Mouse (Mus musculus): Measurements from ENCODE around the gene Tma16.

Tma16 gene

DNA sequence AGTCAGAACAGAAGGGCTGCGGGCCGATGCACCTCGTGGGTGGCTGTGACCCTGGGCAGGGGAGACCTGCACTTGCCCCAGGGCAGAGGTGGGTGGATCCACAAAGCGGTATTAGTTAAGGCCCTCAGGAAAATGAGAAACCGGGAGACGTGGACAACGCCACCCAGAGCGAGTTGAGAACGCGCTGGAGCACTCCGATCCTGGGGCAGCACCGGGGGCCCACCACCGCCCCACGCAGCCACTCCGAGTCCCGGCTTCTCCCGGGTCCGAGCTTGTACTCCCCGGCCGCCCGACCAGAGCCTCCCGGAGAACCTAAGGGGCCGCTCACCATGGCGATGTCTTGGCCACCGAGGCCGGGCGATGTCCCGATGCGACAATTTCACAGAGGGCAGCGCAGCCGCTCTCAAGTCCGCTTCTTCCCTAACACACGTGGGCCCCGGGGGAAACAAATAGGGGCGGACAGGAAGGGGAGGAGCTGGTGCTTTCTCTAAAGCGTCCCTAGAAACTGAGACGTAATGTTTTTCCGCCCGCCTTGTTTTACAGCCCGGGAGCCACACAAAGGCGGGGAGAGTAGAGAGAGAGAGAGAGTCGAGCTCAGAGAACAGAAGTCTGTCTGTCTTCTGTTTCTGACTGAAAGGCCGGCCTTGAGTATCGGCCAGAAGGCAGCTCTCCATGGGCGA, at the start of gene Tma16:
Gene Tma16, minus strand, starts transcription at position 447 of the 680 bp plus-strand sequence.
- DNase-seq (ENCODE audit: low spot score in 2 of 2), result peak; percentile 49 to 67

DNA sequence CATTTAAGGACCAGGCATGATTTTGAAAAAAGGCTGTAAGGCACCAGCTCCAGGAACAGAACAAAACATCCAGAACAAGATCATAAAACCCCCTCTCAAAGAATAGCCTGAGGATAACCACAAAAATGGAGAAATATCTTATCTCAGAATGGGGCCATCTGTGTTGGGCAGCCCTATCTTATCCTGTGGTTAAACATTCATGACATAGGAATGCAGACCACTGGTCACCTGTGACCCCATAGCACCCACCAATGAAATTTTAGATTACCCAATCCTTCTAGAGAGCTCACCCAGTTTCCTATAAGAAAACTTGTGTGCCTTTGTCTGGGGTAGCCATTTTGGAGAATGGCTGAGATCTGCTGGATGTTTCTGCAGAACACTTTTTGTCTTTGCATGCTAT, 34.2 kb upstream of the Tma16 start:
- no peak for DNase-seq (ENCODE audit: low spot score in 2 of 2)

DNA sequence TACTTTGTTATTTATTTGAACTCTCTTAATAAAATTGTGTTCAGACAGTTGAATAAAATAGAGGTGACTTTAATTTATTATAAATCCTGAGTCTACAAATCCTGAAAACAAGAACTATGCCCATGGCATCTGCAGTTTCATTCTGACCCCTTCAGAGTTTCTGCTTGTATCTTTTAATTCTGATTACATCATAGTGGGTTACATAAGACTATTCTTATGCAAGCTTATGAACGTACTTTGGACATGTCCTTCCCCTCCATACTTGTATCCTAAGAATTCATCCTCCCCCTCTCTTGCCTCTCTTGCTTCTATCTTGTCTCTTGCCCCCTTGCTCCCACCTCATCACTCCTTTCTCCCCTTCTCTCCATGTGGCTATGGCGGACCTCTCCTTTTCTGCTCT, 32.8 kb upstream of the Tma16 start:
- no peak for DNase-seq (ENCODE audit: low spot score in 2 of 2)

- no peak for DNase-seq (ENCODE audit: low spot score in 2 of 2)
These were observed 25.2 kb upstream of the Tma16 start, which contains the start of gene Tktl2 for GRCm38 (mm10) chr8:66511537-66511936. Tktl2 (plus strand) TSS chr8:66511756.

DNA sequence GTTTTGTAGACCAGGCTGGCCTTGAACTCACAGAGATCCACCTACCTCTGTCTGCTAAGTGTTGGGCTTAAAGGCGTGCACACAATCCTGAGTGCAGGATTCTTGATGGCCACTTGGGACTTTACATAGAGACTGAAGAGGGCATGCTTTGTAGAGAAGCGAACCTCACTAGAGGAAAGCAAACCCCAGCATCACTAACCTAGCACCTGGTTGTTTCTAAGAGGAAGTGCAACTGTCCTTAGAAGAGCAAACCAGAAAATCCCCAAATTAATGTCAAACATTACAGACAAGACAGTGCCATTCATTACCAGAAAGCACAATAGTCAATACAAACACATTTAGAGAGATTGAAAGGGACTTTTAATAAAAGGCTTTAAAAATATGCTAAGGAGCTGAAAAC, 17.1 kb upstream of the Tma16 start:
- no peak for DNase-seq (ENCODE audit: low spot score in 2 of 2)

DNA sequence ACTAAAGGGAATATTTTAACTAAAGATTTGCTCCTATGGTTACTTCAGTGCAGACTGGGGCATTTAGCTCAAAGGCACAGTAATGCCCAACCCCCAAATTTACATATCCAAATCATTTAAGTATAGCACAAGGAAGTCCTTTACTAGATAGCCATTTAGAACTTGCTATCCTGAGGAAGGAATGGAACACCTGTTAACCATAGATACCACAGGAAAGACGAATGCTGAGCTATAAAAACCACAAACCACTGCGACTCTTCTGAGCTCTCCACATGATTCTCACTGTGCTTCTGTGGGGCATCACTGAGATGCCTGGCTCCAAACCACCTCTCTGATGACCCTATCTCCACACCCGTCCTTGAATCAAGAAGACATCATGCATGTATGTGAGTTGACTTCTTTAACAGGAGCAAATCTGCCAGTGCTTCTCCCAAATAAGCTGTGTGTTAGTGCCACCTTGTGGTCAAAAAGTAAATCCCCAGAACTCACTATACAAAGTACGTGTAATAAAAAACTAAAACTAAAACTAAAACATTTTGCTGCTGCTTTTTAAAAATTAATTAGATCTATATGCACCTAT, 10.8 kb upstream of the Tma16 start:
- DNase-seq (ENCODE audit: low spot score in 2 of 2), result peak in 1 of 2 experiments; percentile 20

DNA sequence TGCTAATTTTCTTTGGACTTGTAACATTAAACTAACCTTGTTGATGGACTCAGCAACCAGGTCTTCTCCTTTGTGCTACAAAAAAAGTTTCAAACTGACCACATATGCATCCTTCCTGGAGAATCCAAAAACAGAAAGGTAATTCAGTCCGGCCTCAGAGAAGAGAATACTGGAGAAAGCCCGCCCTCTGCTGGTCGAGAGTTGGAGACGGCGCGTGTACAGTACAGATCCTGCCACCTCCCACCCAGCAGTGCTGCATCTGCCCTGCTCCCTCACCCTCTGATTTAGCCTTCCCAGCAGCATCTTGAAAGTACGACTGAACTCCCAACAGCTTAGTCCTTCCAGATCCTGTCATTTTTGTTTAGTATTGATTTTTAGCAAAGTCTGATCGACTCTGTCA, 9.4 kb upstream of the Tma16 start:
- peak; percentile 17 to 61 for DNase-seq (ENCODE audit: low spot score in 2 of 2)

- no peak for DNase-seq (ENCODE audit: low spot score in 2 of 2)
These were observed 8.2 kb upstream of the Tma16 start for GRCm38 (mm10) chr8:66494496-66494895.

DNA sequence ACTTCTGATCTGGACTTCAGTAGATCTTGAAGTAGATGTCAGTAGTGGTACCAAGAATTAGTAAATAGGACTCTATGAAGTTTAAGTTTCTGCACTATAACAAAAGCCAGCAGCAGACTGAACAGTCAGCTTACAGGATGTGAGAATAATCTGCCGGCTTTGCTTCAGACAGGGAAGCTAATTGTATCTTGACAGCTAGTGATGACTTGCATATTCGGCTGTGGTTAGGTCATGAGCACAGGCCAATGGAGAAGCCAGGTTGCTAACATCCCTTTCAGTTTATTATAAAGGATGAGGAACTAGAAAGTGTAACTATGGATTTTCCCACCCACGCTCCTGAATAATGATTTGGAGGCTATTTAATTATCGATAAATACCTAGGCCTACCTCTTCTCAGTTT, 4.3 kb upstream of the Tma16 start:
- no peak for DNase-seq (ENCODE audit: low spot score in 2 of 2)

DNA sequence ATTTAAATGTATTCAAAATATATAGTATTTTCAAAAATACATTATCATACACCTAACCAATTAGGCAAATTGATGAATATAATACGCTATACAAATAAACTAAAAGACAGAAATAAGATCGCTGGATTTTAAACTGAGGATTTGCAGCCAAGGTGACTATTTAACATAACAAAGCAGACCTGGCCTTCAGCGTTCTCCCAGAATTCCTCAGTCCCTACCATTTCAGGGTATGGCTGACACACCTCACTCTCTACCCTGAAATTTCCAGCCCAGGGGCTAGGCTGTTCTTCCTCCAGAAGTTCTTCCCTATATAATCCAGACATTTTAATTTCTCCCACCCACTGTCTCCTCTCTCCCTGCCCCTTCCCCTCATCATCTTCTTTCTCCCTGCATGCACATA, 2.2 kb upstream of the Tma16 start:
- DNase-seq (ENCODE audit: low spot score in 2 of 2), result no peak

- DNase-seq (ENCODE audit: low spot score in 2 of 2), result no peak
These were observed 9.4 kb downstream of the Tma16 start for GRCm38 (mm10) chr8:66476880-66477279.

DNA sequence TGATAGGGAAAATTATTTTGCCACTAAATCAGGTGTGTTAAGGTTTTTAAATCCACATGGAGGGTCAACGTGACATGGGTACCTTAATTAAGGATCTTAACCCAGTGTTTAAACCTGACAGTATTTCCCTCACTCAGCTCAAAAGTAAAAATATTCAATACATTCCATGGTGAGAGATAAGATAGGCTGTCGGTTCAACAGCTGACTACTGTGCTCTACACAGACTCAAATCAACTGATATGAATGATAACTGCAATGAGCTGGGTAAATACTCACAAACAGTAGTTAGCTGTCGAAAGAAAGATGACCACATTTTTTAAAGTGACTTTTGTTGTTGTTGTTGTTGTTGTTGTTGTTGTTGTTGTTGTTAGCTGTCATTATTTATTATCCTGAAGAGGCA, 16.5 kb downstream of the Tma16 start:
- no peak for DNase-seq (ENCODE audit: low spot score in 2 of 2)

GRCm38 (mm10) chr8:66457057-66457456, 29.3 kb downstream of the Tma16 start:
- no peak for DNase-seq (ENCODE audit: low spot score in 2 of 2)

- peak in 1 of 2 experiments; percentile 9 for DNase-seq (ENCODE audit: low spot score in 2 of 2)
These were observed 35.6 kb downstream of the Tma16 start for GRCm38 (mm10) chr8:66450691-66451090.

- no peak for DNase-seq (ENCODE audit: low spot score in 2 of 2)
These were observed 41.0 kb downstream of the Tma16 start for GRCm38 (mm10) chr8:66445351-66445750.

DNA sequence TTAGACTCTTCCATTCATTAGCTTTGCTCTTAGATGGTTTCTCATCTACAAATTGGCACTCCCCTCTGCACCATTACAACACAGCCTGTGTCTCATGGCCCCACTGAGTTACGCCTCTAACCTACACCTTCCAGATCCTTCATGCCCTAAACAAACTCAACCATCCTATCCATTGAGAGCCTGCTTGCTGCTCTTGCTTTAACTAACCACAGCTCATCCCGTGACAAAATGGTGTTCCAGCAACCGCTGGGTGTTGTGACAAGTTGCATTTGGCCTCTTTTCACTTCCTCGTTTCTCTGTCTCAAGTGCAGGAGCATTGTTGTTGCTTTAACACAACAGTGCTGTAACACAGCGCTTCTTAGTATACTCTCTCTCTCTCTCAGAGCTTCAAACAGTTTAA, 42.2 kb downstream of the Tma16 start:
- no peak for DNase-seq (ENCODE audit: low spot score in 2 of 2)

- DNase-seq (ENCODE audit: low spot score in 2 of 2), result no peak
These were observed 43.6 kb downstream of the Tma16 start for GRCm38 (mm10) chr8:66442778-66443177.

- DNase-seq (ENCODE audit: low spot score in 2 of 2), result no peak
These were observed 45.2 kb downstream of the Tma16 start for GRCm38 (mm10) chr8:66441123-66441522.

GRCm38 (mm10) chr8:66438468-66438867, 47.9 kb downstream of the Tma16 start:
- DNase-seq (ENCODE audit: low spot score in 2 of 2), result no peak

- DNase-seq (ENCODE audit: low spot score in 2 of 2), result no peak
These were observed 48.4 kb downstream of the Tma16 start for GRCm38 (mm10) chr8:66437929-66438328.

GRCm38 (mm10) chr8:66436804-66437203, 49.5 kb downstream of the Tma16 start:
- DNase-seq (ENCODE audit: low spot score in 2 of 2), result no peak

DNA sequence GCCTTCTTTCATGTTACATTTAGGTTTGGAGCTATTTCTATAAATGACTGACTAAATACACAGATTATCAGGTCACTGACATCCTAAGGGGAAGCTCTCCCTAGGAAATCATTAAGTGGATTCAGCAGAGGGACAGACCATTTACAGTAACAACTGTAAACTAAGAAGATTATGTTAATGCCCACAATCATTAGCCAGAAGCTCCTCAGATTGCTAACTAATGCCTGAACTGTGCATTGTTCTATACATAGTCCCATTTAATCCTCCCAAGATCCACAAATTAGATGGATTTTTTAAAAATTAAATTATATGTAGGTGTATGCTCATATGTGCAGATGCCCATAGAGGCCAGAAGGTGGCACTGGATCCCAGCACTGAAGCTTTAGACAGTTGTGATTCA, 52.8 kb downstream of the Tma16 start:
- DNase-seq (ENCODE audit: low spot score in 2 of 2), result no peak

DNA sequence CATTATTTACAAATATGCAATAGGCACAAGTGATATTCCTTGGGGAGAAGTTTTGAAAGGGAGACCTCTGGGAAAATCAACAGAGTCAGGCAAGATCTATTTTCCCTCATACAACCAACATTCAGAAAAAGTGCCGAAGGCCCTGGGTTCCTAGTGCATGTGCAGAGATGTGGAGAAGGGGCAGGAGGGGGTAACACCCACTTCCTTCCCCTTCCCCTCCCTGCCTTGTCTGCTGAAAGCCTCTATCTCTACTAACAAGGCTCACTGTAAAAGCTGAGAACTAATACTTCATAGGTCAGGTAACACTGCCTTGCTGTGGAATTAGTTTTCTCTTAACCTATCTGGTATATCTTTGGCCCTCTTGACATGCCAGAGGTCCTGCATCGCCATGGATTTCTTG, 55.7 kb downstream of the Tma16 start:
- DNase-seq (ENCODE audit: low spot score in 2 of 2), result no peak
